Mouse (Mus musculus) layer of hippocampus, adult 9-10 months (tissue): ENCODE results near the gene Chil1.

Experiments used
- DNase-seq: peaks from one replicate; pipeline ENCODE4 v3.0.0; 2022; ENCODE audit warnings: low spot score

Gene Chil1

GRCm38 (mm10) chr1:134231681-134232080 lies 49.7 kb downstream of the Chil1 start:
- DNase-seq, result no peak

- DNase-seq, result no peak
Observed at GRCm38 (mm10) chr1:134232326-134232725, 50.4 kb downstream of the Chil1 start.

- DNase-seq, result peak; percentile 71
Observed at GRCm38 (mm10) chr1:134232778-134233531, 51.0 kb downstream of the Chil1 start.

DNA sequence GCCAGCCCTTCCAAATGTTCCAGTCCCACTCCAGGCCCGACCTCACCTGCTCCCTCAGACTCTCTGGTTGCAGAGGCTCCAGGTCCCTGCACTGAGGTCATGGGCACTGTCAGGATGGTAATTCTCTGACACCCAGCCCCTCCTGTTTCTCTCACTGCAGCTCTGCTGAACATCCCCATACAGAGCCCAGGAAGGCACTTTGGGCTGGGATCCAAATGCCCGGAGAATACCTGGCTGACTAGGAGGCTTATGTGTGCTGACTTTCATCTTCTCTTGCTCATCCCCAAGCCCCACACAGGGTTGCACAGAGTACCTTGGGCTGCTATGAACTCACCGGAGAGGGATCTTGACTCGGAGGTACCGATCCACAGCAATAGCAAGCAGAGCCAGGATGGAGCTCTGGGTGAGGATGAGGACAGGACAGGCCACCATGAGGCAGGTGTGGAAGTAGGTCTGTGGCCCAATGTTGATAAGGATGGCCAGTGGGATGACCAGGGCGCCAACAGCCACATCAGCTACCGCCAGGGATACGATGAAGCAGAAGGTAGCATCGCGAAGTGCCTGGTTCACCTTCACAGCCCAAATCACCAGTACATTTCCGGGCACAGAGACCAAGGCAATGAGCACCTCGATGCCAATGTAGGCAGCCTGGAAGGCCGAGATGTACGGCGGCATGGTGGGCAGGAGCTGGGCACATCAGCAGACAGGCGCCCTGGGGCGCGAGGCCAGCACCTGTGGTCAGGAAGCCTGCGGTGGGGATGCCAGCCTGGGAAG lies 51.9 kb downstream of the Chil1 start:
- no peak for DNase-seq

DNA sequence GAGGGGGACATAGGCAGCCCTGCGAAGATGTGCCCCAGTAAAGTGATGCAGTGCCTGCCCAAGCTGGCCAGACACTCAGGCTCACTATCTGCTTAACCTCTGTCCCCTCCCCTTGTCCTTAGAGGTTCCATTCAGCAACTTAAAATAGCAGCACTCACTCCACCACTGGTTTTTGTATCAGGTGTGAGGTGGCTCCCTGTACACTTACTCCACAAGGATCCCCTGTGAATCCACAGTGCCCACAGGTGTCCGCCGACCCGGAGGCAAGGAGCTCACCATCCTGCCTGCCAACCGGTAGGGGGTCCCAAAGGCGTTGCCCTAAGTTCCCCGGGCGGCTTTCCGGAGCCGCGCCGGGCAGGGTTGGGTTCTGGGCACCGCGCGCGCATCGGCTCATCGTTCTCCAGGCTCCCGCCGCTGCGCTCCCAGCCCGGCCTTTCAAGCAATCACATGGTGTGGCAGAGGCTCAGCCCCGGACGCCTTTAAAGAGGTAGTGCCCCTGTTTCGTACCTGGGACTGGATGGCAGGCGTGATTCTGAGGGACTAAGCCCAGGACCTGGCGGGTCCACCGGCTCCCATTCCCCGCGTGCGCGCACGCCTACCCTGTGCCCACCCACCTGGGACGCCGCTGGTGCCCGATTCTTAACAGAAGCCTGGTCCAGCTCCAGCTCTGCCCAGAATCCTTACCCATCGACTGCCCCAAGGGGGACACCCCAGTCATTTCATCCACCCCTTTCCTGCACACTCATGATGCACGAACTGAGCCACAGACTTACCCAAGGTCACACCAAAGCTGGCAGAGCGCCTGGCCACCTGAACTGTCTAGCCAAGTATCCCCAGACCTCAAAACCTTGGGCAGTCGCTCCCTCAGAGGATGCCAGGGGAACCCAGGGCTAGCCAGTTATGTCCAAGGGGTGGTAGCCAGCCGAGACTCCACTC lies 52.7 kb downstream of the Chil1 start:
- DNase-seq, result no peak

DNA sequence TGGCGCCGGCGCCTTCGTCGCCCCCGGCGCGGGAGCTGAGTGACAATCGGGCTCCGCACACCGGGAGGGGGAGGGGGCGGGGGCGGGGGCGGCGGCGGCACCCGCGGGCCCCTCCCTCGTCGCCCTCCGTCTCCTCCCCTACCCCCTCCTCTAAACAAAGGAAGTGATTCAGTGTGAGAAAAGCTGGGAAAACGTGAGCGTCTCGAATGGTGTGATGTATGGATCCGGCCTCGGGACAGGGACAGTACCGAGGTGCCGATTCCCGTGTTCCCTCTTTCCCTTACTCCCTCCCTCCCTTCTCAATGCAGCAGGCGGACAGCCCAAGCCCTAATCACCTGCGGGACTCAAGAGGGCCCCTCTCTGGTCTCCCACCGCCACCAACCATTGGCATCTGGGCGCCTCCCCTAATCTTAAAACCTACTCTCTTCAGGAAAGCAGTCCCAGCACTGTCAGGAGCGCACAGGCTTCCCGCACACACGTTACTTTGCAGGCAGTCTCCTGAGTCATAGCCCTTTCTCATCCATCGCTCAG lies 53.5 kb downstream of the Chil1 start, which contains the start of gene Adora1:
Gene Adora1 (minus strand): TSS at position 41 of the 531 bp plus-strand sequence.
- DNase-seq, result no peak

DNA sequence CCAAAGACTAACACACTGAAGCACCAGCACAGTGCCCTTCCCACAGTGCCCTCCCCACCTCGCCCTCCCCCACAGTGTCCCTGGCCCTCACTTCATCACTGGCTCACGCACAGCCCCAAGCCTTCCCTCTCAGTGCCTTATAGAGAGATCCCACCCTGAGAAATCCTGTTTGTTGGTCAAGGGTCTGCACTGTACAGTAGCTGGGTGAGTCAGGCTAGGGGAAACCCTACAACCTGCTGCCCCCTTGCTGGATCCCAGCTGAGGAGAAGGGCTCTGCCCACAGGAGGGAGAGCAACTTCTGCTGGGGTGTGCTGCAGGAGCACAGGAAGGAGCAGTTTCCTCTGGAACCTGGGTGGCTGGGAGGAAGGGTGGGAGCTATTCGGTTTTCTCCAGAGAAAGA lies 54.2 kb downstream of the Chil1 start:
- DNase-seq, result no peak

DNA sequence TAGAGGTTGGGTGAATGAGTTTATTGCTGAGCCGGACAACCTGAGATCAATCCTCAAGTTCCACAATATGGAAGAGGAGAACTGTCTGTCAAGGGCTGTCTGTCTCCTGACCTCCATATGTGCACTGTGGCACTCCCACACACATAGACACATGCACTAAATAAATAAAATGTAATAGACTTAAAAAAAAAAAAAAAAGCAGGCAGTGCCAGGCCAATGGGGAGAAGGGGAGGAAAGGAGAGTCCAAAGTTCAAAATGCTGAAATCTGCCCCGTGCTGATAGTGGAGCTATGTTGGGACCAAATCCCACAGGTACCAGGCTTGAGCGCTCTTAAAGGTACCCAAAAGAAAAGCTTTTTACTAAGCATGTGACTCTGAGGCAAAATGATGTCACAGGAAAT lies 55.5 kb downstream of the Chil1 start:
- no peak for DNase-seq
